Mouse (Mus musculus): Measurements from ENCODE around the gene Rcsd1. TPM values are rescaled to one million over a fixed set of nuclear protein-coding genes. Genes with fewer than 3 reads are reported as not detected.
A peak's percentile ranks its signal among the peaks of the same experiment; 100 is the strongest.

The Rcsd1 gene
- polyA plus RNA-seq, 1 experiment from 2014 or later, result 12.4 TPM

GRCm38 (mm10) chr1:165651158-165651557 is 58.4 kb downstream of the Rcsd1 start:
- H3K9me3 ChIP-seq, result no peaks in the 10 kb centered on the region

GRCm38 (mm10) chr1:165645102-165645501 is 64.5 kb downstream of the Rcsd1 start:
- no peaks in the 10 kb centered on the region for H3K36me3 ChIP-seq
- no peak overlapping the region for H3K4me2 ChIP-seq
- WGBS, result 84% methylated on average over 4 of the region's 4 CpGs
- H3K27me3 ChIP-seq, result no peaks in the 10 kb centered on the region
- H3K27ac ChIP-seq (replicated peaks), result no peak overlapping the region
- H3K4me1 ChIP-seq (replicated peaks), result no peaks in the 10 kb centered on the region
- H3K9ac ChIP-seq, result no peak overlapping the region
- ATAC-seq (ENCODE audit: low read depth), result no peak
- H3K4me3 ChIP-seq, result no peak overlapping the region
- no peaks in the 10 kb centered on the region for H3K9me3 ChIP-seq

More at GRCm38 (mm10) chr1:165651158-165651557, 58.4 kb downstream of the Rcsd1 start:
- no peak overlapping the region for H3K27ac ChIP-seq (replicated peaks)
- H3K4me1 ChIP-seq (replicated peaks), result no peaks in the 10 kb centered on the region
- H3K27me3 ChIP-seq, result no peaks in the 10 kb centered on the region
- no peaks in the 10 kb centered on the region for H3K36me3 ChIP-seq
- WGBS, result 69% methylated on average over 5 of the region's 5 CpGs
- no peak overlapping the region for H3K9ac ChIP-seq
- no peak overlapping the region for H3K4me2 ChIP-seq
- no peak overlapping the region for H3K4me3 ChIP-seq
- no peak for ATAC-seq (ENCODE audit: low read depth)

GRCm38 (mm10) chr1:165643735-165644134 is 65.8 kb downstream of the Rcsd1 start:
- H3K4me1 ChIP-seq (replicated peaks), result no peaks in the 10 kb centered on the region
- no peak overlapping the region for H3K27ac ChIP-seq (replicated peaks)
- no peaks in the 10 kb centered on the region for H3K36me3 ChIP-seq
- ATAC-seq (ENCODE audit: low read depth), result no peak
- no peak overlapping the region for H3K4me3 ChIP-seq
- no peak overlapping the region for H3K4me2 ChIP-seq
- H3K9ac ChIP-seq, result no peak overlapping the region
- no peaks in the 10 kb centered on the region for H3K27me3 ChIP-seq
- no peaks in the 10 kb centered on the region for H3K9me3 ChIP-seq
- 72% methylated on average over 5 of the region's 5 CpGs for WGBS

GRCm38 (mm10) chr1:165642780-165643311 is 66.7 kb downstream of the Rcsd1 start:
- Histone ChIP-seq H3K9ac (peak overlapping the region; percentile 90), H3K27ac (replicated peaks) (peak overlapping the region; percentile 93), H3K4me1 (replicated peaks) (no peaks in the 10 kb centered on the region), H3K27me3 (no peaks in the 10 kb centered on the region), H3K4me2 (peak overlapping the region; percentile 57), H3K4me3 (peak overlapping the region; percentile 72), H3K9me3 (no peaks in the 10 kb centered on the region), H3K36me3 (no peaks in the 10 kb centered on the region)
- peak; percentile 87 for ATAC-seq (ENCODE audit: low read depth)
- under 1% methylated on average over 16 of the region's 16 CpGs for WGBS

GRCm38 (mm10) chr1:165641786-165642771 is 67.5 kb downstream of the Rcsd1 start:
- H3K9me3 ChIP-seq, result no peaks in the 10 kb centered on the region
- H3K4me1 ChIP-seq (replicated peaks), result no peaks in the 10 kb centered on the region
- no peaks in the 10 kb centered on the region for H3K36me3 ChIP-seq
- peak overlapping the region; percentile 93 for H3K27ac ChIP-seq (replicated peaks)
- H3K4me3 ChIP-seq, result peak overlapping the region; percentile 72
- peak overlapping the region; percentile 57 for H3K4me2 ChIP-seq
- WGBS, result under 1% methylated on average over 75 of the region's 75 CpGs
- ATAC-seq (ENCODE audit: low read depth), result peak; percentile 88
- H3K27me3 ChIP-seq, result no peaks in the 10 kb centered on the region
- H3K9ac ChIP-seq, result peak overlapping the region; percentile 90

- H3K4me2 ChIP-seq, result peak overlapping the region; percentile 57
- H3K9ac ChIP-seq, result peak overlapping the region; percentile 65
- WGBS, result 5% methylated on average over 16 of the region's 16 CpGs
- H3K9me3 ChIP-seq, result no peaks in the 10 kb centered on the region
- H3K27me3 ChIP-seq, result no peaks in the 10 kb centered on the region
- peak overlapping the region; percentile 72 for H3K4me3 ChIP-seq
- H3K4me1 ChIP-seq (replicated peaks), result no peaks in the 10 kb centered on the region
- peak; percentile 44; the same call in 1 of the 2 replicates for ATAC-seq (ENCODE audit: low read depth)
- H3K36me3 ChIP-seq, result no peaks in the 10 kb centered on the region
- H3K27ac ChIP-seq (replicated peaks), result 0 out of 2 replicates have a peak overlapping the region, but pooled peaks have one; percentile 28
These were observed 68.2 kb downstream of the Rcsd1 start for GRCm38 (mm10) chr1:165641271-165641771.

GRCm38 (mm10) chr1:165636289-165636688 is 73.3 kb downstream of the Rcsd1 start:
- no peak overlapping the region for H3K4me2 ChIP-seq

GRCm38 (mm10) chr1:165635055-165635897 is 74.3 kb downstream of the Rcsd1 start:
- no peaks in the 10 kb centered on the region for H3K27me3 ChIP-seq
- H3K36me3 ChIP-seq, result no peaks in the 10 kb centered on the region
- peak overlapping the region; percentile 98 for H3K27ac ChIP-seq (replicated peaks)
- no peaks in the 10 kb centered on the region for H3K9me3 ChIP-seq
- H3K4me2 ChIP-seq, result peak overlapping the region; percentile 61
- WGBS, result 29% methylated on average over 17 of the region's 17 CpGs
- H3K9ac ChIP-seq, result peak overlapping the region; percentile 65
- ATAC-seq (ENCODE audit: low read depth), result no peak
- peak overlapping the region; percentile 86 for H3K4me3 ChIP-seq
- peaks cover 39% of the 10 kb centered on the region for H3K4me1 ChIP-seq (replicated peaks)

More at GRCm38 (mm10) chr1:165636289-165636688, 73.3 kb downstream of the Rcsd1 start:
- Histone ChIP-seq H3K4me1 (replicated peaks) (peaks cover 32% of the 10 kb centered on the region), H3K27ac (replicated peaks) (no peak overlapping the region), H3K9me3 (no peaks in the 10 kb centered on the region), H3K9ac (no peak overlapping the region), H3K27me3 (no peaks in the 10 kb centered on the region), H3K4me3 (no peak overlapping the region), H3K36me3 (no peaks in the 10 kb centered on the region)
- WGBS, result 88% methylated on average over 8 of the region's 8 CpGs
- no peak for ATAC-seq (ENCODE audit: low read depth)

- under 1% methylated on average over 57 of the region's 73 CpGs for WGBS
These were observed 75.2 kb downstream of the Rcsd1 start, which contains the start of gene Mpzl1 for GRCm38 (mm10) chr1:165634151-165634884. TSS of gene Mpzl1 (minus strand) at chr1:165634538.

GRCm38 (mm10) chr1:165633345-165633744 is 76.2 kb downstream of the Rcsd1 start:
- Histone ChIP-seq H3K4me1 (replicated peaks) (peaks cover 52% of the 10 kb centered on the region), H3K9me3 (no peaks in the 10 kb centered on the region), H3K36me3 (no peaks in the 10 kb centered on the region), H3K27ac (replicated peaks) (peak overlapping the region; percentile 98; the same call in 1 of the 2 replicates), H3K4me3 (peak overlapping the region; percentile 86), H3K9ac (peak overlapping the region; percentile 91), H3K4me2 (peak overlapping the region; percentile 61), H3K27me3 (no peaks in the 10 kb centered on the region)
- 2% methylated on average over 12 of the region's 12 CpGs for WGBS
- no peak for ATAC-seq (ENCODE audit: low read depth)

More at GRCm38 (mm10) chr1:165634151-165634884, 75.2 kb downstream of the Rcsd1 start, which contains the start of gene Mpzl1:
- H3K9ac ChIP-seq, result peak within 1 kb of the TSS; percentile 91
- peak within 1 kb of the TSS; percentile 98 for H3K27ac ChIP-seq (replicated peaks)
- H3K27me3 ChIP-seq, result no peaks in the 10 kb centered on the region
- H3K36me3 ChIP-seq, result no peaks in the 10 kb centered on the region
- H3K4me2 ChIP-seq, result peak within 1 kb of the TSS; percentile 61
- peak; percentile 99 for ATAC-seq (ENCODE audit: low read depth)
- no peaks in the 10 kb centered on the region for H3K9me3 ChIP-seq
- peaks cover 49% of the 10 kb centered on the region for H3K4me1 ChIP-seq (replicated peaks)
- H3K4me3 ChIP-seq, result peak within 1 kb of the TSS; percentile 86

- 81% methylated on average over 8 of the region's 8 CpGs for WGBS
- no peak overlapping the region for H3K27ac ChIP-seq (replicated peaks)
- no peak overlapping the region for H3K4me3 ChIP-seq
- H3K4me2 ChIP-seq, result peak overlapping the region; percentile 11
- H3K9ac ChIP-seq, result no peak overlapping the region
- peaks cover 55% of the 10 kb centered on the region for H3K4me1 ChIP-seq (replicated peaks)
- H3K9me3 ChIP-seq, result no peaks in the 10 kb centered on the region
- no peaks in the 10 kb centered on the region for H3K27me3 ChIP-seq
- ATAC-seq (ENCODE audit: low read depth), result no peak
- no peaks in the 10 kb centered on the region for H3K36me3 ChIP-seq
These were observed 78.4 kb downstream of the Rcsd1 start for GRCm38 (mm10) chr1:165631136-165631535.
